Mouse (Mus musculus) kidney, postnatal 36 days (tissue): ENCODE results near the gene Zfp146.
"Not testable (repeated sequence)": the region's sequence is repeated elsewhere in the genome, so short reads cannot be mapped to it uniquely, and the experiment has no call there.

Experiments
- DNase-seq, 2 experiments: peaks; one replicate each; pipeline ENCODE4 v3.0.0; 2021 to 2022; ENCODE audit warnings: mixed read lengths in 2 of 2

Gene Zfp146

GRCm38 (mm10) chr7:30189116-30189491 is 19.6 kb upstream of the Zfp146 start:
- no peak for DNase-seq

GRCm38 (mm10) chr7:30188344-30189115 is 19.0 kb upstream of the Zfp146 start:
- DNase-seq, result no peak

DNA sequence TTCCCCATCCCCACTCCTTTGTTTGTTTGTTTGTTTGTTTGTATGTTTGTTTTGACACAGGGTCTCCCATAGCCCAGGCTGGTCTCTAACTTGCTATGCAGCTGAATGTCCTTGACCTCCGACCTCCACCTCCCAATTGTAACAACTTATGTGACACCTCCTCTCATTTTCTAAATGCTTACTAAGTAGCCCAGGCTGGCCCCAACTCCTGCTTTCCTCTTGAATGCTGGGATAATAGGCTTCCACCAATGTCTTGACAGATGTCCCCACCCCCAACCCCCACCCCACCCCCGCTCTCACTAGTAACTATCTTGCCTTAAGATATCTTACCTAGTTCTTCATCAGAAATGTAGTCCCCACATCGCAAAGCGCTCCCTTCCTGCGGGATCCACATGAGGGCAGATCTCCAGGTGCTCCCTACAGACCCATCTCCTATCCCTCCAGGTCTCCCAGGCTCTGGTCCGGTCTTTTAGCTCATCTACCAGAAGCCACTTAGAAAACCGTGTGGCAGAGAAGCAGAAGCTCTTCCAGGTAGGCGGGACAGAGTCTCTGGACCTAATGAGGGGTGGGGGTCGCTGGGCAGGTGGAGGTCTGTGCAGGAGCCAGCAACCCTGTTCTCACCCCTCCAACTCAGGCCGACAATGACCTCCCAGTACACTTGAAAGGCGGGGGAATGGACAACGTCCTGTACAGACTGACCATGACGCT is 15.2 kb upstream of the Zfp146 start:
- DNase-seq, result no peak

- peak; percentile 92 to 94 for DNase-seq
Measured at GRCm38 (mm10) chr7:30183879-30184289, 14.3 kb upstream of the Zfp146 start, which contains the start of gene Cox7a1. Cox7a1 (plus strand) TSS chr7:30184144.

GRCm38 (mm10) chr7:30183189-30183588 is 13.6 kb upstream of the Zfp146 start:
- DNase-seq, result not testable (repeated sequence)

- DNase-seq, result not testable (repeated sequence)
Measured at GRCm38 (mm10) chr7:30181929-30182328, 12.4 kb upstream of the Zfp146 start.

- peak; percentile 72 to 85 for DNase-seq
Measured at GRCm38 (mm10) chr7:30181308-30181707, 11.8 kb upstream of the Zfp146 start.

- no peak for DNase-seq
Measured at GRCm38 (mm10) chr7:30178256-30178655, 8.7 kb upstream of the Zfp146 start.

DNA sequence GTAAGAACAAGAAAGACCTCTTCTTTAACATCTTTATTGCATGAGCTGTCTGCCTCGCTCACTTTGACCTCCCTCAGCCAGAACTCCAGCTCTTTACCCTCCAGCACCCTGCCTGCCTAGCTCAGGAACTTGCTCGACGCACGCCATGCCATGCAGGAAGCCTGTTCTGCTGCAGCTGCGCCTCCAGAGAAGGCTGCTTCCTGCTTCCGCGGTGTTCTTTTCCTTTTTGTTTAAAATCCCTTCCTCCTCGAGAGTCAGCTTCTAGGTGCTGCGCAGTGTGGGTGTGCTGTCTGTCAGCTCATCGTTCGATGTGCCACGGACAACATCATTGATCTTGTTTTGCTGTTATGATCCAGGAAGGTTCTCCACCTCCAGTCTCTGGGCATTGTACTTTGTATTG is 6.9 kb upstream of the Zfp146 start:
- DNase-seq, result no peak

DNA sequence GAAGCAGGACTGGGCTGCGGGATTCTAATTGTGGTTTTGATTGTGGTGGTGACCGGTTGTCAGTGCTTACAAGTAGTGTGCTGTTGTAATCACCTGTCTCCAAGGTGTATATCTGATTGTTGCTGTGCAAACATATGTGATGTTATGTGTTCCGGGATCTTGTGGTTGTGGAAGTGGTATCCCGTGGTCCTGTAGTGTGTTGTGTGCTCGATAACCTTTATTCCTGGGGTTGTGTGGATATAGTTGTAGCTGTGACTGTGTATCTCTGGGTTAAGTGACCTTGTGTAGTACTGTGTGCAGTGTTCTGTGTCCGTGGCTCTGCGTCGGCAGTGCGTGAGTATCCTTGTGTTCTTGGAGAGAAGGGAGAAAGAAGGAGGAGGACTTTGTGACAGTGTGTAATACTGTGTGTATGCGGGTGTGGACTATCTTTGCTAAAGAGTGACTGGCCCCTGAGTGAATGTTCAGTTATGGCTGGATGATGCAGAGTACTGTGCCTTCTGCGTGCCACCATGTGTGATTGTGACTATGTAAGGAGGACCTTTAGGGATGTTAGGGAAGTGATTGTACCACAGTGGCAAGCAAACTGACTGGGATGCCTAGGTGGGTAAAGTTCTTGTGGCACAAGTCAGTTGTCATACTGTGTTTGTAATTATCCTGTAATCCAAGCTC is 867 bp upstream of the Zfp146 start:
- no peak for DNase-seq

DNA sequence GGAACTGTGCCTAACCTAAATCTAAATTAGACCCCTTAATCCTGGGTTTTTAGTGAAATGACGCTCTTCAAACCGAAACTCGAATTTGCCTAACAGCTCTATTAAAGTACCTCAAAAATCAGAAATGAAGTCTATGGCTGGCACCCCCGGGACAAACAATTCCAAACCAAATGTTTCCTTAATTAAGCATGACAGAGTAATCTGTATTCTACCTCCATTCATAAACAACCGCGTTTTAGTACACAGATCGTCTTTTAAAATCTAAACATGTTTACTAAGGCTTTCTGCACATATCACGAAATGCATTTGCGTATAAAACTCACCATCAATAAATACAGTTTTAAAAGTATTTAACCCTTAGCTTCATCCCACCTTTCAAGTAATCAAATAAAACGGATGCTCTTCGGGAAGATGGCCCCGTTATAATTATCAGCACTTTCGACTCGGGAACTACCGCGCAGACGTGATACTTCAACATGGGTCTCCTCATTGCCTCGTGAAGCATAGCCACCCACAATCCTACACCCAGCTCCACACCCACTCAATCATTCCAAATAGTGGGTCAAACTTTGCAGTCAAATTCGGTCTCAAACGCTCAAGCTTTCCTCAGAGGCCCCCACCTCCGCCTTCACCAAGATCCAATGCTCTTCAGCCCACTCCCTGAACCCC is 502 bp downstream of the Zfp146 start:
- DNase-seq, result no peak

GRCm38 (mm10) chr7:30164745-30165144 is 4.8 kb downstream of the Zfp146 start:
- DNase-seq, result no peak

DNA sequence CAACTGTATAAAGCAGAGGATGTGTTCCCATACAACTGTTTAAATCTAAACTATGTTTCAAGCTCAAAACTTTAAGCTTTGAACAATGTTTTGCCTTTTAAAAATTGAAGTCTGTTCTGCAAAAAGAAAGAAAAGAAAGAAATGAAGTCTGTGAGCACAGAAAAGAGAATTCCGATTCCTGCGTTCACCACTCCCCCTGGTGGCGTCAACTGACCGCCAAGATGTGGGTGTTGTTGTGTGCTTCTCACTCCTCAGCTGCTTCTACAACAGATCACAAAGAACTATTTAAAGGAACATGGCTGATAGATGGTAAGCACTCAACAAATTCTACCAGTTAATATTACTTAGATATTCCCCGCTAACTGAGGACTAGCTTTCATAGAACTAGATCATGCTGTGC is 6.4 kb downstream of the Zfp146 start:
- DNase-seq, result no peak

DNA sequence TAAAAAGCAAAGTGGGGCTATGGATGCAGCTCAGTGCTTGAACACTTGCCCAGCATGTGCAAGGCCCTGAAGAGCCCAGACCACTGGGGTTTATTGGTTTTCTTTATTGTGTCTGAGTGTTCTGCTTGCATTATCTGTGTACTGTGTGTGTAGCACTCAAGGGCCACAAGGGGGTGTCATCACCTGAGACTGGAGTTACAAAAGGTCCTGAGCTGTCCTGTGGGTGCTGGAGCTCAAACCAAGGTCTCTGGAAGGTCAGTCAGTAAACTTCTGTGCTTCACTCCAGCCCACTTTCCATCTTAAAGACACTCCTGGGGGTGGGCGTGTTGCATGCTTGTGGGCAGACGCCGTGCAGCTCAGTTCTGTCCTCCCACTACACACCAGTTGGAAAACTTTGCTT is 14.0 kb downstream of the Zfp146 start:
- DNase-seq, result no peak

DNA sequence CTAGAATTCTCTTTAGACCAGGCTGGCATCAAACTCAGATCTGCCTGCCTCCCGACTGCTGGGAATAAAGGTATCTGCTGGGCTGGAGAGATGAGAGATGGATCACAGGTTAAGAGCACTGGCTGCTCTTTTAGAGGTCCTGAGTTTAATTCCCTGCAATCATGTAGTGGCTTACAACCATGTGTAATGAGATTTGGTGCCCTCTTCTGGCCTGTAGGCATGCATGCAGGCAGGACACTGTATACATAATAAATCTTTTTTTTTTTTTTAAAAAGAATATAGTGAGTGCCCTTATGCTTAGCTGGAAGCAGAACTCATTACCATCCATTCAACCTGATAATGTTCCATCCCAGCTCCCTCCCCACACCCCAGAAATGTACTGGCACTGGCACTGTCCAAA is 15.5 kb downstream of the Zfp146 start:
- no peak for DNase-seq

- DNase-seq, result peak; percentile 27 to 54
Measured at GRCm38 (mm10) chr7:30147011-30147410, 22.5 kb downstream of the Zfp146 start.

DNA sequence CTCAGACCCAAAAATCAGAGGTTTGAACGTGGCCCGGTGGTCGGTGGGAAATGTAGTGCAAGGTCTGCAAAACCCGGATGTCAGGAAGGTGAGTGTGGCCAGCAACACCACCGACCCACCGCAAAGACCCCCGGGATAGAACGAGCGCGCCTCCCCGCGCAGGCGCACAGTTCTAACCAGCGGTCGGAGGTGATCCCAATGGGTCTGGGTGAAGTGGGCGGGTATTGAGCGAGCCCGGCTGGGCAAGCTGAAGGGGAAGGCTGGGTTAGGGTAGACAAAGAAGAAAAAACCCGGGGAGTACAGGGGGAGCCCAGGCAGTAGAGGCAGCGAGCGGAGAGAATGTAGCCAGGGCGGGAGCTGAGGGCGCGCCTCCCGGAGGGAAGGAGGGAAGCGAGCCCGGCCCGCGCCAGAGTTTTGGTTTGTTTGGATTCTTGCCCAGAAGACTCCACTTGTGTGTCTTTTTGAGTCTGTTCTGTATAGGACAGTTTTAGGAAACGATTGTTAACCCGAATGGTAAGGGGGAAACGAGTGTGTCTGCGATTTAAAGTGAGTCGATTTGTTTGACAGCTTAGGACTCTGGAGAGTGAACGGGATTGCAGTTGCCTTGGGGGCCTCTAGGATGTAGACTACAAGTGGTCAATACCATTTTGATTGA is 25.9 kb downstream of the Zfp146 start:
- peak; percentile 35 to 68 for DNase-seq

DNA sequence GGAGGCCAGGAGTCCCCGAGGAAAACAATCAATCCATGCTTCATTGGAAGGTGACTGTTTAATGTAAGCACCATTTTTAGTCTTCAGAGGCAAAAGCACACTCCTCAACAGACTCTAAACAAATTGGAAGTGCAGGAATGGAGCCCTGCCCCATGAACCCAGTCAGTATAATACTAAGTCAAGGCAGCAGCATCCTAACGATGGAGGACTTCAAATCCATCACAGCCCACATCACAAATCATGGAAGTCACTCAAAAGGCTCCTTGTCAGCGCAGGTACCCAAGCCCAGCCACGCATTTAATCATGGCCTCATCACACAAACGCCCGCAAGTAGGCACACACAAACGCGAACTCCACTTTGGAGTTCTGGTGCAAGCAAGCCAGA is 26.4 kb downstream of the Zfp146 start:
- no peak for DNase-seq

DNA sequence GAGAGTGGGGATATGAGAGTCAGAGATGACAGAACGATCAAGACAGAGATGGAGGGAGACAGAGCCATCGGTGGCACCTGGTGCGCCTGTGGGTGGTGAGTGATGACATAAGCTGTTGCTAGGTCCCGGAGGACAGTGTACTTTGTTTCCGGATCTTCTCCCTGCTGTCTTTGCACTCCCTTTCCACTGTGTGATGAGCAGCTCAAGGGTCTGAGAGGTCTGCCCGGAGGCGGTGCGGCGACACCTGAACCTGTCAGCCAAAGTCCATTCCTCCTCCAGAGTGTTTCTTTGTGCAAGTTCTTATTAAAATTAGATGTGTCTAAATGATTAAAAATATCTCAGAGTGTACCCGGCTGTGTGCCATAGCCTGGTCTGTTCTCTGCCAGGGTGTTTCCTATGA is 32.7 kb downstream of the Zfp146 start:
- peak; percentile 18 to 41 for DNase-seq

DNA sequence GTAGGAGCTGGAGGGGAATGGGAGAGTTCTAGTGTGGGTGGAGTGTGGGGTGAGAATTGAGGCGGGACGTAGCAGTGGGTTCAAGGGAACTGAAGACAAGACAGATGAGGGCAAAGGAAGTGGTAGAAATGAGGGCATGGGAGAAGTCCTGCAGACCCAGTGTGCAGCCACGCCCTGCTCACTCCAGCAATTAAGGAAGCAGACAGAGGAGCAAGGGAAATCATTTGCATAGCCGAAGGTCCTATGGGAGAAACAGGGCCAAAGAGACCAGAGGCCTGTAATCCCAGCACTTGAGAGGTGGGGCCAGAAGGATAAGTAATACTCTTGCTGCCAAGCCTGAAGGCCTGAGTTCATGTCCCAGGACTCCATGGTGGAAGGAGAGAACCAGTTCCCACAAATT is 37.2 kb downstream of the Zfp146 start:
- DNase-seq, result no peak

DNA sequence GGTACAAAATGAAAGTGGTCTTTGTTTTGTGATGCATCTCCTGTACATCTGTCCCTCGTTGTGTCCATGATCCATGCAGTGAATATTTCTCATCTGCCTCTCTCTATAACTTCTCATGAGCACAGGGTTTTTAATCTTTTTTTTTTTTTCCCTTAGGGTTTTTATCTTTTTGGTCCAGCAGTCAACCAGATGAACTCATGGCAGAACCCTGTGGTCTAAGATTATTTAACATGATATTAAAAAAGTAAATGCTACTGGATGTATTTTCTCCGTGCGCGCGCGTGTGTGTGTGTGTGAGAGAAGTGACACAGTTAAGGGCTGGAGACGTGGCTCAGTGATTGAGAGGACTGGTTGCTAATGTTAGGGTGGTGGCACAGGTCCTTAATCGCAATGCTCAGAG is 39.6 kb downstream of the Zfp146 start:
- DNase-seq, result no peak

- no peak for DNase-seq
Measured at GRCm38 (mm10) chr7:30122188-30122530, 47.4 kb downstream of the Zfp146 start.
